Mouse (Mus musculus) heart, embryonic 14.5 days (tissue): ENCODE data around the gene Ctdnep1. TPM values are rescaled to one million over a fixed set of nuclear protein-coding genes. Genes with fewer than 3 reads are reported as not detected.

Experiments
- microRNA counts: library from miRNA; unstranded; fragments of <30 nt; microRNA quantifications from one replicate; lab custom pipeline; 2016
- microRNA-seq: library from miRNA; unstranded; fragments of <30 nt; microRNA quantifications from one replicate; pipeline ENCODE4, GENCODE M21; 2016
- polyA plus RNA-seq: library from polyadenylated mRNA; unstranded; fragments of >200 nt; fragmentation: Nextera tagmentation; extraction: Ambion mirVana; gene quantifications from 2 replicates; pipeline ENCODE4 v1.2.1, GENCODE M21; 2014

Ctdnep1 gene
- polyA plus RNA-seq, 1 experiment from 2014 or later, result 26.0 TPM

MicroRNAs encoded within 50 kb of the gene (microRNA counts, 519-probe panel; counts per million panel counts)
- microRNA mmu-miR-324-3p (lab: Ali Mortazavi, UCI), result 322 counts per million, percentile 70 among the panel's probes with 10 or more counts
- 5,396 counts per million, percentile 84 among the panel's probes with 10 or more counts for microRNA mmu-miR-324-5p (lab: Ali Mortazavi, UCI)

Small RNA genes lying within 50 kb of the gene (microRNA-seq; reads per million reads assigned to microRNA genes)
- gene Gm44349 (not detected), gene Mir324 (3,716 reads per million, percentile 89 among the genes with 10 or more reads in this experiment)

Other genes starting within 250 kb of the Ctdnep1 start
- 19.9 and 20.1 TPM in 2 replicates for gene Polr2a, start 222.5 kb upstream of the Ctdnep1 start, polyA plus RNA-seq
- 0.13 TPM in 1 of 2 replicates, not detected in the other for gene Slc35g3, start 219.2 kb upstream of the Ctdnep1 start, polyA plus RNA-seq
- gene Zbtb4, start 215.2 kb upstream of the Ctdnep1 start, polyA plus RNA-seq, result 3.7 TPM in 2 replicates
- gene Chrnb1, start 185.2 kb upstream of the Ctdnep1 start, polyA plus RNA-seq, result 5.5 and 5.8 TPM in 2 replicates
- gene Fgf11, start 179.3 kb upstream of the Ctdnep1 start, polyA plus RNA-seq, result 2.0 and 2.1 TPM in 2 replicates
- gene Tmem102, start 175.5 kb upstream of the Ctdnep1 start, polyA plus RNA-seq, result 1.7 and 1.8 TPM in 2 replicates
- not detected in 2 replicates for gene Gm39566, start 165.9 kb upstream of the Ctdnep1 start, polyA plus RNA-seq
- not detected in 2 replicates for gene Spem2, start 162.7 kb upstream of the Ctdnep1 start, polyA plus RNA-seq
- not detected in 2 replicates for gene Spem1, start 159.0 kb upstream of the Ctdnep1 start, polyA plus RNA-seq
- 2.4 and 2.6 TPM in 2 replicates for gene Nlgn2, start 143.4 kb upstream of the Ctdnep1 start, polyA plus RNA-seq
- gene Tmem256, start 142.6 kb upstream of the Ctdnep1 start, polyA plus RNA-seq, result 340 and 379 TPM in 2 replicates
- 66.5 and 75.8 TPM in 2 replicates for gene Plscr3, start 134.8 kb upstream of the Ctdnep1 start, polyA plus RNA-seq
- gene Tnk1, start 122.4 kb upstream of the Ctdnep1 start, polyA plus RNA-seq, result 0.15 TPM in 1 of 2 replicates, not detected in the other
- gene Tmem95, start 103.1 kb upstream of the Ctdnep1 start, polyA plus RNA-seq, result not detected in 2 replicates
- gene Kctd11, start 99.8 kb upstream of the Ctdnep1 start, polyA plus RNA-seq, result 2.6 and 2.8 TPM in 2 replicates
- gene Acap1, start 85.6 kb upstream of the Ctdnep1 start, polyA plus RNA-seq, result 3.6 and 3.8 TPM in 2 replicates
- 4.5 and 5.1 TPM in 2 replicates for gene 2810408A11Rik, start 80.2 kb upstream of the Ctdnep1 start, polyA plus RNA-seq
- gene Neurl4, start 80.1 kb upstream of the Ctdnep1 start, polyA plus RNA-seq, result 7.5 and 11.1 TPM in 2 replicates
- 45.2 and 46.8 TPM in 2 replicates for gene Gps2, start 67.3 kb upstream of the Ctdnep1 start, polyA plus RNA-seq
- gene Eif5a, start 59.2 kb upstream of the Ctdnep1 start, polyA plus RNA-seq, result 1,047 and 1,081 TPM in 2 replicates
- 6.6 and 7.3 TPM in 2 replicates for gene Ybx2, start 45.4 kb upstream of the Ctdnep1 start, polyA plus RNA-seq
- gene Slc2a4, start 33.0 kb upstream of the Ctdnep1 start, polyA plus RNA-seq, result 27.6 and 28.5 TPM in 2 replicates
- gene Cldn7, start 16.4 kb upstream of the Ctdnep1 start, polyA plus RNA-seq, result 1.2 and 2.4 TPM in 2 replicates
- 107 and 114 TPM in 2 replicates for gene Elp5, start 1.4 kb downstream of the Ctdnep1 start, polyA plus RNA-seq
- 454 and 540 TPM in 2 replicates for gene Gabarap, start 10.0 kb downstream of the Ctdnep1 start, polyA plus RNA-seq
- gene Phf23, start 14.6 kb downstream of the Ctdnep1 start, polyA plus RNA-seq, result 22.2 and 27.5 TPM in 2 replicates
- 15.0 and 16.6 TPM in 2 replicates for gene Dvl2, start 19.4 kb downstream of the Ctdnep1 start, polyA plus RNA-seq
- gene Acadvl, start 34.3 kb downstream of the Ctdnep1 start, polyA plus RNA-seq, result 185 and 198 TPM in 2 replicates
- gene Dlg4, start 35.8 kb downstream of the Ctdnep1 start, polyA plus RNA-seq, result 3.4 and 6.0 TPM in 2 replicates
- not detected in 2 replicates for gene Asgr1, start 72.9 kb downstream of the Ctdnep1 start, polyA plus RNA-seq
- not detected in 2 replicates for gene Asgr2, start 111.5 kb downstream of the Ctdnep1 start, polyA plus RNA-seq
- gene Mgl2, start 149.2 kb downstream of the Ctdnep1 start, polyA plus RNA-seq, result 0.16 and 0.20 TPM in 2 replicates
- gene Clec10a, start 175.0 kb downstream of the Ctdnep1 start, polyA plus RNA-seq, result 0.36 TPM in 2 replicates
- gene Slc16a11, start 231.6 kb downstream of the Ctdnep1 start, polyA plus RNA-seq, result 0.16 and 0.18 TPM in 2 replicates
- gene Slc16a13, start 239.9 kb downstream of the Ctdnep1 start, polyA plus RNA-seq, result 4.9 and 6.4 TPM in 2 replicates
- 18.7 and 22.4 TPM in 2 replicates for gene Bcl6b, start 248.6 kb downstream of the Ctdnep1 start, polyA plus RNA-seq